Mouse (Mus musculus) midbrain, embryonic 15.5 days (tissue): ENCODE measurements around the gene Ankrd13d. TPM values are rescaled to one million over a fixed set of nuclear protein-coding genes. Genes with fewer than 3 reads are reported as not detected.

Experiments
- ATAC-seq: fragments of 200-750 bp; cut with Nextera tagmentation; replicated peaks from 2 replicates; pipeline ENCODE4 v1.8.0; 2017; ENCODE audit warnings: moderate TSS enrichment
- H3K27ac ChIP-seq: fragments of 300-500 bp; sonication (generic); 2 replicates; pipeline ENCODE4 v1.5.1; 2015; ENCODE audit warnings: mild to moderate bottlenecking, inconsistent platforms
- H3K27me3 ChIP-seq: fragments of 300-500 bp; sonication (generic); replicated peaks from 2 replicates; pipeline ENCODE4 v1.6.1; 2015; ENCODE audit warnings: inconsistent platforms
- H3K36me3 ChIP-seq: fragments of 300-500 bp; sonication (generic); replicated peaks from 2 replicates; pipeline ENCODE4 v1.6.1; 2015; ENCODE audit warnings: inconsistent platforms
- H3K4me1 ChIP-seq: fragments of 300-500 bp; sonication (generic); 2 replicates; pipeline ENCODE4 v1.6.1; 2015; ENCODE audit warnings: inconsistent platforms
- H3K4me2 ChIP-seq: fragments of 300-500 bp; sonication (generic); 2 replicates; pipeline ENCODE4 v1.6.1; 2015; ENCODE audit warnings: inconsistent platforms, mild to moderate bottlenecking, moderate library complexity
- H3K4me3 ChIP-seq: fragments of 300-500 bp; sonication (generic); 2 replicates; pipeline ENCODE4 v1.5.1; 2015; ENCODE audit warnings: mild to moderate bottlenecking, inconsistent platforms
- H3K9ac ChIP-seq: fragments of 300-500 bp; sonication (generic); 2 replicates; pipeline ENCODE4 v1.6.1; 2015; ENCODE audit warnings: mild to moderate bottlenecking, inconsistent platforms
- H3K9me3 ChIP-seq: fragments of 300-500 bp; sonication (generic); 2 replicates; pipeline ENCODE4 v1.6.1; 2016; ENCODE audit warnings: inconsistent platforms
- WGBS: fragments of 180-500 bp; shearing (Covaris S2); methylation state at CpG from one replicate; pipeline ENCODE4 v1.1.7; 2015; ENCODE audit warnings: mixed read lengths; 5-methylcytosine and 5-hydroxymethylcytosine counted together
- polyA plus RNA-seq: library from polyadenylated mRNA; unstranded; fragments of >200 nt; fragmentation: Nextera tagmentation; extraction: Ambion mirVana; gene quantifications from 2 replicates; pipeline ENCODE4 v1.2.1, GENCODE M21; 2015

Ankrd13d gene
- 53.9 and 57.1 TPM in 2 replicates for polyA plus RNA-seq

GRCm38 (mm10) chr19:4282898-4283553 is at the start of gene Ankrd13d:
Gene Ankrd13d, minus strand, starts transcription at chr19:4283137.
- ATAC-seq: peak; percentile 93
- Histone ChIP-seq H3K4me3 (peak within 1 kb of the TSS; percentile 60), H3K27me3 (no peaks in the 10 kb centered on the region), H3K27ac (peak within 1 kb of the TSS; percentile 72), H3K36me3 (peaks cover 17% of the 10 kb centered on the region), H3K9me3 (no peaks in the 10 kb centered on the region), H3K4me2 (peak within 1 kb of the TSS; percentile 64), H3K9ac (peak within 1 kb of the TSS; percentile 69), H3K4me1 (peaks cover 22% of the 10 kb centered on the region)
- WGBS: under 1% methylated on average over 49 of the region's 50 CpGs

GRCm38 (mm10) chr19:4332653-4333052 is 49.7 kb upstream of the Ankrd13d start:
- no peak for ATAC-seq
- H3K27me3 ChIP-seq: no peaks in the 10 kb centered on the region
- peak overlapping the region; percentile 89 for H3K27ac ChIP-seq
- 1% methylated on average over 4 of the region's 4 CpGs for WGBS
- H3K9me3 ChIP-seq: no peaks in the 10 kb centered on the region
- H3K36me3 ChIP-seq: peaks cover 21% of the 10 kb centered on the region
- peaks cover 36% of the 10 kb centered on the region for H3K4me1 ChIP-seq
- peak overlapping the region; percentile 56 for H3K9ac ChIP-seq
- H3K4me3 ChIP-seq: peak overlapping the region; percentile 53
- H3K4me2 ChIP-seq: peak overlapping the region; percentile 70

- Histone ChIP-seq H3K4me3 (no peak overlapping the region), H3K9ac (no peak overlapping the region), H3K27me3 (no peaks in the 10 kb centered on the region), H3K4me1 (peaks cover 36% of the 10 kb centered on the region), H3K27ac (no peak overlapping the region), H3K36me3 (peaks cover 33% of the 10 kb centered on the region), H3K9me3 (no peaks in the 10 kb centered on the region), H3K4me2 (no peak overlapping the region)
- ATAC-seq: no peak
- 95% methylated on average over 3 of the region's 3 CpGs for WGBS
Measured at GRCm38 (mm10) chr19:4331273-4331672, 48.3 kb upstream of the Ankrd13d start.

GRCm38 (mm10) chr19:4330603-4331002 is 47.7 kb upstream of the Ankrd13d start:
- no peak for ATAC-seq
- Histone ChIP-seq H3K9me3 (no peaks in the 10 kb centered on the region), H3K4me3 (no peak overlapping the region), H3K36me3 (peaks cover 40% of the 10 kb centered on the region), H3K4me2 (no peak overlapping the region), H3K9ac (no peak overlapping the region), H3K27me3 (no peaks in the 10 kb centered on the region), H3K27ac (no peak overlapping the region), H3K4me1 (peaks cover 36% of the 10 kb centered on the region)
- 93% methylated on average over 2 of the region's 2 CpGs for WGBS

- 93% methylated on average over 8 of the region's 8 CpGs for WGBS
- H3K4me2 ChIP-seq: no peak overlapping the region
- no peak overlapping the region for H3K4me3 ChIP-seq
- H3K27ac ChIP-seq: no peak overlapping the region
- H3K9me3 ChIP-seq: no peaks in the 10 kb centered on the region
- H3K4me1 ChIP-seq: peaks cover 25% of the 10 kb centered on the region
- peaks cover 57% of the 10 kb centered on the region for H3K36me3 ChIP-seq
- ATAC-seq: no peak
- H3K9ac ChIP-seq: no peak overlapping the region
- no peaks in the 10 kb centered on the region for H3K27me3 ChIP-seq
Measured at GRCm38 (mm10) chr19:4328737-4329304, 45.9 kb upstream of the Ankrd13d start.

- Histone ChIP-seq H3K4me3 (no peak overlapping the region), H3K4me2 (no peak overlapping the region), H3K36me3 (peaks cover 67% of the 10 kb centered on the region), H3K27me3 (no peaks in the 10 kb centered on the region), H3K9ac (no peak overlapping the region), H3K27ac (no peak overlapping the region), H3K4me1 (peaks cover 7% of the 10 kb centered on the region), H3K9me3 (no peaks in the 10 kb centered on the region)
- WGBS: 86% methylated on average over 1 of the region's 1 CpGs
- ATAC-seq: no peak
Measured at GRCm38 (mm10) chr19:4326881-4327280, 43.9 kb upstream of the Ankrd13d start.

GRCm38 (mm10) chr19:4326106-4326505 is 43.2 kb upstream of the Ankrd13d start:
- Histone ChIP-seq H3K36me3 (peaks cover 69% of the 10 kb centered on the region), H3K27ac (no peak overlapping the region), H3K9me3 (no peaks in the 10 kb centered on the region), H3K9ac (no peak overlapping the region), H3K4me1 (no peaks in the 10 kb centered on the region), H3K4me2 (no peak overlapping the region), H3K27me3 (no peaks in the 10 kb centered on the region), H3K4me3 (no peak overlapping the region)
- whole genome bisulfite sequencing: 97% methylated on average over 3 of the region's 3 CpGs
- no peak for ATAC-seq

- H3K4me3 ChIP-seq: no peak overlapping the region
- no peak overlapping the region for H3K27ac ChIP-seq
- no peaks in the 10 kb centered on the region for H3K9me3 ChIP-seq
- ATAC-seq: no peak
- WGBS: 97% methylated on average over 3 of the region's 3 CpGs
- no peaks in the 10 kb centered on the region for H3K4me1 ChIP-seq
- H3K4me2 ChIP-seq: no peak overlapping the region
- H3K27me3 ChIP-seq: no peaks in the 10 kb centered on the region
- H3K9ac ChIP-seq: no peak overlapping the region
- peaks cover 69% of the 10 kb centered on the region for H3K36me3 ChIP-seq
Measured at GRCm38 (mm10) chr19:4322134-4322533, 39.2 kb upstream of the Ankrd13d start.

GRCm38 (mm10) chr19:4321622-4322021 is 38.7 kb upstream of the Ankrd13d start:
- ATAC-seq: no peak
- Histone ChIP-seq H3K4me2 (no peak overlapping the region), H3K9ac (no peak overlapping the region), H3K4me1 (no peaks in the 10 kb centered on the region), H3K27me3 (no peaks in the 10 kb centered on the region), H3K27ac (no peak overlapping the region), H3K9me3 (no peaks in the 10 kb centered on the region), H3K4me3 (no peak overlapping the region), H3K36me3 (peaks cover 64% of the 10 kb centered on the region)
- WGBS: 86% methylated on average over 1 of the region's 1 CpGs

GRCm38 (mm10) chr19:4319272-4319671 is 36.3 kb upstream of the Ankrd13d start:
- Histone ChIP-seq H3K9ac (no peak overlapping the region), H3K27ac (no peak overlapping the region), H3K36me3 (peaks cover 42% of the 10 kb centered on the region), H3K4me1 (no peaks in the 10 kb centered on the region), H3K9me3 (no peaks in the 10 kb centered on the region), H3K4me3 (no peak overlapping the region), H3K27me3 (no peaks in the 10 kb centered on the region), H3K4me2 (no peak overlapping the region)
- 84% methylated on average over 4 of the region's 4 CpGs for WGBS
- no peak for ATAC-seq

- Histone ChIP-seq H3K36me3 (peaks cover 31% of the 10 kb centered on the region), H3K27ac (no peak overlapping the region), H3K27me3 (no peaks in the 10 kb centered on the region), H3K9me3 (no peaks in the 10 kb centered on the region), H3K4me3 (no peak overlapping the region), H3K4me2 (no peak overlapping the region), H3K4me1 (no peaks in the 10 kb centered on the region), H3K9ac (no peak overlapping the region)
- 93% methylated on average over 3 of the region's 3 CpGs for WGBS
- no peak for ATAC-seq
Measured at GRCm38 (mm10) chr19:4317181-4317580, 34.2 kb upstream of the Ankrd13d start.

GRCm38 (mm10) chr19:4315223-4315944 is 32.4 kb upstream of the Ankrd13d start:
- Histone ChIP-seq H3K9ac (no peak overlapping the region), H3K4me3 (no peak overlapping the region), H3K27me3 (no peaks in the 10 kb centered on the region), H3K9me3 (no peaks in the 10 kb centered on the region), H3K4me1 (no peaks in the 10 kb centered on the region), H3K27ac (no peak overlapping the region), H3K36me3 (peaks cover 24% of the 10 kb centered on the region), H3K4me2 (no peak overlapping the region)
- no peak for ATAC-seq
- WGBS: 83% methylated on average over 6 of the region's 6 CpGs
